Mouse (Mus musculus): ENCODE measurements around the gene Senp2. TPM values are rescaled to one million over a fixed set of nuclear protein-coding genes. Genes with fewer than 3 reads are reported as not detected.

The Senp2 gene
- total and polyA plus RNA-seq, 3 experiments: 15.6 to 111 (median 45.1) TPM

DNA sequence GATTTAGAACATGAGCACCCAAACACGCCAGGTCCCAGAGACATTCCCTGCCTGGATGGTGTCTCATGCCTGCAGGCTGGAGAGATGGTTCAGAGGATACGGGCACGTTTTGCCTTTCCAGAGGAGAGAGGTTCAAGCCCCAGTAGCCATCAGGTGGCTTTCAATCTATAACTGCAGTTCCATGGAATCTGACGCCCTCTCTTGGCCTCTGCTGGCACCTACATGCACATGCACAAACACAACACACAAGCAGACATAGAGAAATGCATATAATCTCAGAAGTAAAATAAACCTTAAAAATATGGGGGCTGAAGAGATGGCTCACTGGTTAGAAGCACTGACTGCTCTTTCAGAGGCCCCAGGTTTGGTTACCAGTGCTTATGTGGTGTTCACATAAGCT lies 8.1 kb upstream of the Senp2 start:
- Histone ChIP-seq H3K4me3 (ENCODE audit: low read depth, low read length) (no peak overlapping the region), H3K9me3 (replicated peaks) (no peaks in the 10 kb centered on the region), H3K27me3 (ENCODE audit: insufficient read depth, low read length) (peaks cover 41% of the 10 kb centered on the region), H3K36me3 (replicated peaks) (no peaks in the 10 kb centered on the region), H3K4me1 (ENCODE audit: insufficient read depth, low read depth, low read length) (no peaks in the 10 kb centered on the region)
- DNase-seq (ENCODE audit: low spot score) (no peak), ATAC-seq (ENCODE audit: extremely low read depth, insufficient number of reproducible peaks, low FRiP score, poor library complexity, severe bottlenecking) (no peak)
- TF ChIP-seq GATA2 (IDR thresholded peaks at IDR 0.05; ENCODE audit: borderline replicate concordance, low read depth, low read length): no peak
- no peak for TF ChIP-seq GATA1 (IDR thresholded peaks at IDR 0.05; ENCODE audit: borderline replicate concordance, low read length)
- TF ChIP-seq CTCF (IDR thresholded peaks at IDR 0.05; ENCODE audit: low read depth, low read length): no peak
- no peak for TF ChIP-seq TAL1 (conservative IDR thresholded peaks at IDR 0.05; ENCODE audit: low read depth, low read length)
- no peak for TF ChIP-seq POLR2AphosphoS5 (IDR thresholded peaks at IDR 0.05; ENCODE audit: insufficient replicate concordance, low read depth, low read length)

DNA sequence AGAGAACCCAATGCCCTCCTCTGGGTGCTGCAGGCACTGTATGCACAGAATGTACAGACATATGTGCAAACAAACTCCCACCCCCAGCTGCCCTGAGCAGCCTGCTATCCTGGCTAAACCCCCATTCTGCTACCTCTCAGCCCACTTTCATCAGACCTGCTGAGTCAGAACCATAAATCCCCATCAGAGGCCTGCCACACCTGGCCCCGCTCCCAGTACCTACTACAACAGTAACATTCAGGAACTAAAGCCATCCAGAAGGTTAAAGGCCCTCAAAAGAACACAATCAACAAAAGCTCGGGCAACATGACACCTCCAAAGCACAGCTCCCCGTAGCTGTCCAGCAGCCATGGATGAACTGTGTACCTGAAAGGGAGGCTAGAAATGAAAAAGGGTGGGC lies 7.7 kb upstream of the Senp2 start:
- TF ChIP-seq TAL1 (conservative IDR thresholded peaks at IDR 0.05; ENCODE audit: low read depth, low read length) (no peak), GATA1 (IDR thresholded peaks at IDR 0.05; ENCODE audit: borderline replicate concordance, low read length) (no peak), CTCF (IDR thresholded peaks at IDR 0.05; ENCODE audit: low read depth, low read length) (no peak), POLR2AphosphoS5 (IDR thresholded peaks at IDR 0.05; ENCODE audit: insufficient replicate concordance, low read depth, low read length) (no peak), GATA2 (IDR thresholded peaks at IDR 0.05; ENCODE audit: borderline replicate concordance, low read depth, low read length) (no peak)
- ATAC-seq (ENCODE audit: extremely low read depth, insufficient number of reproducible peaks, low FRiP score, poor library complexity, severe bottlenecking): no peak
- Histone ChIP-seq H3K9me3 (replicated peaks) (no peaks in the 10 kb centered on the region), H3K4me1 (ENCODE audit: insufficient read depth, low read depth, low read length) (no peaks in the 10 kb centered on the region), H3K36me3 (replicated peaks) (no peaks in the 10 kb centered on the region), H3K27me3 (ENCODE audit: insufficient read depth, low read length) (peaks cover 38% of the 10 kb centered on the region), H3K4me3 (ENCODE audit: low read depth, low read length) (no peak overlapping the region)
- DNase-seq (ENCODE audit: low spot score): no peak

DNA sequence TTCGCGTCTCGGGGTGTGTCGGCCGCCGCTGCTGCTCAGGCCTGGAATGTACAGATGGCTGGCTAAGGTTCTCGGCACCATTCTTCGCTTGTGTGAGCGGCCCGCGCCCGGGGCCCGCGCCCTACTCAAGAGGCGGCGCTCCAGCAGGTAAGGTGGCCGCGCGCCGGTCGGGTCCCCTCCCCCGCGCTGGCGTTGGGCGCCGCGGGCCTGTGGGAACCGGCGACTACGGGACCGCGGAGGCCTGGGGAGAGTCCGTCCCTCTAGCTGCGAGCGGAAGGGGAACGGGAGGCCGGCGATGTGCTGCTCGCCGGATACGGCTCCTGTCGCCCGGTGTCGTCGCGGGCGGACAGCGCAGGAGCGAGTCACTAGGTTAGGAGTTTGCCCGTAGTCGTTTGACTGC lies 312 bp downstream of the Senp2 start:
- peaks cover 31% of the 10 kb centered on the region for H3K4me1 ChIP-seq (ENCODE audit: insufficient read depth, low read depth, low read length)
- peaks cover 11% of the 10 kb centered on the region for H3K27me3 ChIP-seq (ENCODE audit: insufficient read depth, low read length)
- H3K36me3 ChIP-seq (replicated peaks): peaks cover 25% of the 10 kb centered on the region
- ATAC-seq (ENCODE audit: extremely low read depth, insufficient number of reproducible peaks, low FRiP score, poor library complexity, severe bottlenecking): no peak
- H3K9me3 ChIP-seq (replicated peaks): no peaks in the 10 kb centered on the region
- TF ChIP-seq TAL1 (conservative IDR thresholded peaks at IDR 0.05; ENCODE audit: low read depth, low read length) (no peak), GATA1 (IDR thresholded peaks at IDR 0.05; ENCODE audit: borderline replicate concordance, low read length) (no peak), GATA2 (IDR thresholded peaks at IDR 0.05; ENCODE audit: borderline replicate concordance, low read depth, low read length) (no peak), POLR2AphosphoS5 (IDR thresholded peaks at IDR 0.05; ENCODE audit: insufficient replicate concordance, low read depth, low read length) (no peak), CTCF (IDR thresholded peaks at IDR 0.05; ENCODE audit: low read depth, low read length) (no peak)
- H3K4me3 ChIP-seq (ENCODE audit: low read depth, low read length): peak overlapping the region; percentile 95
- DNase-seq (ENCODE audit: low spot score): peak; percentile 11

DNA sequence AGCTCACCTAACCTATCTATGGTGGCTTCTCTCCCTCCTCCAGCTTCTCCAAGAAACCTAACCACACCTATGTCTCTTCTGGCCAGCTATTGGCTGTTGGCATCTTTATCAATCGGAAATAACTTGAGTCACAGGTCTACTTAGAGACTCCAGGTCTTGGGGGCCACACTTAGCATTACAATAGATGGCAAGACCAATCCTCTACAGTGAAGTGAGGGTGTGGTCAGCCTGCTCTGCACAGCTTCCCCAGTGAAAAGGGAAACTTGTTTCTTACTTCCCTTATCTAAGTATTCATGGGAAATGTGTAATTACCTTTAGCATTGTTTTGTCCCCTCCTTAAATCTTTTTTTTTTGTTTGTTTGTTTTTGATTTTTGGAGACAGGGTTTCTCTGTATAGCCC lies 6.3 kb downstream of the Senp2 start:
- H3K4me3 ChIP-seq (ENCODE audit: low read depth, low read length): no peak overlapping the region
- no peaks in the 10 kb centered on the region for H3K27me3 ChIP-seq (ENCODE audit: insufficient read depth, low read length)
- no peak for ATAC-seq (ENCODE audit: extremely low read depth, insufficient number of reproducible peaks, low FRiP score, poor library complexity, severe bottlenecking)
- DNase-seq (ENCODE audit: low spot score): no peak
- no peaks in the 10 kb centered on the region for H3K9me3 ChIP-seq (replicated peaks)
- TF ChIP-seq GATA1 (IDR thresholded peaks at IDR 0.05; ENCODE audit: borderline replicate concordance, low read length): no peak
- no peak for TF ChIP-seq CTCF (IDR thresholded peaks at IDR 0.05; ENCODE audit: low read depth, low read length)
- TF ChIP-seq TAL1 (conservative IDR thresholded peaks at IDR 0.05; ENCODE audit: low read depth, low read length): no peak
- no peak for TF ChIP-seq GATA2 (IDR thresholded peaks at IDR 0.05; ENCODE audit: borderline replicate concordance, low read depth, low read length)
- peaks cover 76% of the 10 kb centered on the region for H3K36me3 ChIP-seq (replicated peaks)
- peaks cover 23% of the 10 kb centered on the region for H3K4me1 ChIP-seq (ENCODE audit: insufficient read depth, low read depth, low read length)

DNA sequence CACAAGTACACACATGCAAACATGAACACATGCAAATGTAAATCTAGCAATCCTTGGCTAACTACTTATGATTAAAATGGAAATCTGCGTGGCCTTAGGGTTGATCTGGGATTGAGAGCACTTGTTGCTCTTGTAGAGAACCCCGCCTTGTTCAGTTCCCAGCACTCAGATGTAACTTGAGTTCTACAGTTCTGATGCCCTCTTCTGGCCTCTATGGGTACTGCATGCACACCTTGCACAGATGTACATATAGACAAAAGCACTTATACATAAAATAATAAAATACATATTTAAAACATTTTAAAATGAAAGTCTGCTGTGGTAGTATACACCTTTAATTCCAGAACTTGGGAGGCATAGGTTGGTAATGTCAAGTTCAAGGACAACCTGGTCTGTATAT lies 12.8 kb downstream of the Senp2 start:
- peaks cover 86% of the 10 kb centered on the region for H3K36me3 ChIP-seq (replicated peaks)
- no peak for ATAC-seq (ENCODE audit: extremely low read depth, insufficient number of reproducible peaks, low FRiP score, poor library complexity, severe bottlenecking)
- no peaks in the 10 kb centered on the region for H3K4me1 ChIP-seq (ENCODE audit: insufficient read depth, low read depth, low read length)
- peaks cover 3% of the 10 kb centered on the region for H3K9me3 ChIP-seq (replicated peaks)
- no peak for DNase-seq (ENCODE audit: low spot score)
- no peak overlapping the region for H3K4me3 ChIP-seq (ENCODE audit: low read depth, low read length)
- TF ChIP-seq TAL1 (conservative IDR thresholded peaks at IDR 0.05; ENCODE audit: low read depth, low read length): no peak
- 0 out of 2 replicates have a peak, but pooled peaks have one; percentile 35 for TF ChIP-seq CTCF (IDR thresholded peaks at IDR 0.05; ENCODE audit: low read depth, low read length)
- no peaks in the 10 kb centered on the region for H3K27me3 ChIP-seq (ENCODE audit: insufficient read depth, low read length)

DNA sequence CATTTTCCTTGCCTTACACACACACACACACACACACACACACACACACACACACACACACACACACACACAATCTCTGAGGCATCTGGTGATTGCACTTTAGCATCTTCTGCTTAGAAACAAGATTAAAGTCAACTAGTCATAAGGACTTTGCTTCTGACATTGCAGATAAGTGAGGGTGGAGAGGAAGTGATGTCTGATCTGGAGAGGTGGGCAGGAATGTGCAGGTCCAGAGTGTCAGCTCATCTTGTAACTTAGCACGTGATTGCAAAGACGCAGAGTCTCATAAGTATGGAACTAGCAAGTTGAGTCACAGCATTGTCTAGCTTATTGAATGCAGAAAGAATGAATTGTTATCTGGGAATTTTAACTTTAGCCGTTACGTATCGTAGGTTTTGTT lies 18.2 kb downstream of the Senp2 start:
- DNase-seq (ENCODE audit: low spot score) (no peak), ATAC-seq (ENCODE audit: extremely low read depth, insufficient number of reproducible peaks, low FRiP score, poor library complexity, severe bottlenecking) (no peak)
- Histone ChIP-seq H3K9me3 (replicated peaks) (no peaks in the 10 kb centered on the region), H3K36me3 (replicated peaks) (peaks cover 95% of the 10 kb centered on the region), H3K4me3 (ENCODE audit: low read depth, low read length) (no peak overlapping the region), H3K4me1 (ENCODE audit: insufficient read depth, low read depth, low read length) (no peaks in the 10 kb centered on the region), H3K27me3 (ENCODE audit: insufficient read depth, low read length) (no peaks in the 10 kb centered on the region)
- TF ChIP-seq CTCF (IDR thresholded peaks at IDR 0.05; ENCODE audit: low read depth, low read length): no peak

DNA sequence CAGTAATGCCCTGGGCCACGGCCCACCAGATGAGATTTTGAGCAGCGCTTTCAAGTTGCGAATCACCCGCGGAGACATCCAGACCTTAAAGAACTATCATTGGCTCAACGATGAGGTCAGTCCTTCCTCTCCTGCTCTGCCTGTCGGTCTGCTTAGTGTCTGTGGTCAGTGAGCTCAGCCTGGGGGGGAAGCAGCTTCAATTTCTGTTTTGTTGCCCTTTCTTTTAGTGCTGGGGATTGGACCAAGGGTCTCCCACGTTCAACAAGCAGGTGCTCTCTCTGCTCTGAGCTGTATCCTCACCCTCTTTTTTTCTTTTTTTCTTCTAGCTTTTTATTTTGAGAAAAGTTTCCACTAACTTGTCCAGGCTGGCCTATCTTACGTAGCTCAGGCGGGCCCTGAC lies 29.3 kb downstream of the Senp2 start:
- DNase-seq (ENCODE audit: low spot score): no peak
- Histone ChIP-seq H3K4me1 (ENCODE audit: insufficient read depth, low read depth, low read length) (no peaks in the 10 kb centered on the region), H3K9me3 (replicated peaks) (no peaks in the 10 kb centered on the region), H3K27me3 (ENCODE audit: insufficient read depth, low read length) (no peaks in the 10 kb centered on the region), H3K36me3 (replicated peaks) (peaks cover 63% of the 10 kb centered on the region), H3K4me3 (ENCODE audit: low read depth, low read length) (no peak overlapping the region)
- TF ChIP-seq GATA1 (IDR thresholded peaks at IDR 0.05; ENCODE audit: borderline replicate concordance, low read length): no peak
- no peak for TF ChIP-seq POLR2AphosphoS5 (IDR thresholded peaks at IDR 0.05; ENCODE audit: insufficient replicate concordance, low read depth, low read length)
- no peak for TF ChIP-seq TAL1 (conservative IDR thresholded peaks at IDR 0.05; ENCODE audit: low read depth, low read length)
- TF ChIP-seq CTCF (IDR thresholded peaks at IDR 0.05; ENCODE audit: low read depth, low read length): no peak
- TF ChIP-seq GATA2 (IDR thresholded peaks at IDR 0.05; ENCODE audit: borderline replicate concordance, low read depth, low read length): no peak
- ATAC-seq (ENCODE audit: extremely low read depth, insufficient number of reproducible peaks, low FRiP score, poor library complexity, severe bottlenecking): no peak

Data from G1E (cell line).